Mouse (Mus musculus): ENCODE data around the gene Bhlhe41. TPM values are rescaled to one million over a fixed set of nuclear protein-coding genes. Genes with fewer than 3 reads are reported as not detected.
A peak's percentile ranks its signal among the peaks of the same experiment; 100 is the strongest.

The Bhlhe41 gene
- total RNA-seq (2014; rRNA removed; ENCODE audit: low replicate concordance) = 0.95 and 1.6 TPM in 2 replicates
- polyA plus RNA-seq (2015; fragmentation: Nextera tagmentation; extraction: Ambion mirVana) = 8.7 and 9.3 TPM in 2 replicates

DNA sequence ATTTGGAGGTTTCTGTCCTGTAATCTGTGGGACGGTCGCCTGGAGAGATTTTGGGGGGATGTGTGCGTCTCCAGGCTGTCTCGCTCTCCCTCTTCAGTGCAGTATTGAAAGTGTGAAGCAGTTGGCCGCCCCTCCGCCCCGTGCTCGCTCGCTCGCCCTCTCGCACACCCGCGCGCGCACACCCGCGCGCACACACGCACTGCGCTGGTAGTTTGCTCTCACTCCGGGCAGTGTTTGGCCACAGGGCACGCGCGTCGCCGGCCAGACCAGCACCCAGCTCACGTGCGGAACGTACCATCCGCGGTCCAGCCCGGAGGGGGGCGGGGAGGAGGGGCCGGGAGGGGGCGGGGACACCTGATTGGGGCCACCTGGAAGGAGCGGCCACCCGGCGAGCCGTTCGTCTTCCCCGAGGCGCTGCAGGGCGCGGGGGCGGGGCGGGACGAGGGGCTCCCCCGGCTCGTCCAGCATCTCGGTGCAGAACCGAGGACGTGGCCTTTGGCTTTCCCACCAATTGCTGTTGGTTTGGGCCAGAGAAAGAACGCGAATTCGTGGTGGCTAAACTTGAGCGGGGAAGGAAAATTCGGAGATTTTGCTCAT is at the start of gene Bhlhe41:
Gene Bhlhe41, minus strand, starts transcription at position 270 of the 597 bp plus-strand sequence.
- no peak for TF ChIP-seq EP300 (IDR thresholded peaks at IDR 0.05; ENCODE audit: low read depth)
- no peak for TF ChIP-seq CTCF (IDR thresholded peaks at IDR 0.05; ENCODE audit: low read depth)
- Histone ChIP-seq H3K27me3 (ENCODE audit: control insufficient read depth, insufficient read depth, low read length) (no peaks in the 10 kb centered on the region), H3K9me3 (replicated peaks; ENCODE audit: control insufficient read depth, low read length) (no peaks in the 10 kb centered on the region), H3K27ac (ENCODE audit: low read depth) (peak within 1 kb of the TSS; percentile 93), H3K4me1 (ENCODE audit: control insufficient read depth, insufficient read depth) (peaks cover 10% of the 10 kb centered on the region; the same call in 1 of the 2 replicates), H3K4me2 (ENCODE audit: low read depth, low read length) (peak within 1 kb of the TSS; percentile 96), H3K9ac (replicated peaks; ENCODE audit: low read depth, low read length) (peak within 1 kb of the TSS; percentile 65), H3K4me3 (ENCODE audit: low read depth, low read length) (peak within 1 kb of the TSS; percentile 68), H3K36me3 (replicated peaks; ENCODE audit: control insufficient read depth, insufficient read depth, low read length) (no peaks in the 10 kb centered on the region)
- DNase-seq (ENCODE audit: low spot score) (peak; percentile 66), ATAC-seq (ENCODE audit: insufficient read depth, low read depth) (peak; percentile 66)
- 1% methylated on average over 53 of the region's 57 CpGs for WGBS

DNA sequence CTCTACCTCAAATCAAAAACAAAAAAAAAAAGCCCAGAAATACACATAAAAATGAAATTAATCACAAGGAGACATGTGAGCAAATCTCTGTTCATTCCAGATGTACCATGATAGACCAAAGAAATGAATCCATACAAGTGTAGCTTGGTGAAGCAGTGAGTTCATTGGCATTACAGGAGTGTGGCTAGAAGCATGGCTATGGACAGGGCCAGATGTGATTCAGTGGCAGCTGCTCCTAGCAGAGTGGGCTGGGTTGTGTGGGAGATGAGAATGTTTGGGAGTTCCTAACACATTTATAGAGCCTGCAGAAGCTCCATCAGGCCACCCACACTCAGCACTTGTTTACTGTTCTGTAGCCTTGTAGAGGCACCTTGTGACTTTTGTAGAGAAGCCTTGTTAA is 46.9 kb upstream of the Bhlhe41 start:
- no peak for ATAC-seq (ENCODE audit: insufficient read depth, low read depth)
- no peak for DNase-seq (ENCODE audit: low spot score)
- Histone ChIP-seq H3K4me3 (ENCODE audit: low read depth, low read length) (no peak overlapping the region), H3K27me3 (ENCODE audit: control insufficient read depth, insufficient read depth, low read length) (no peaks in the 10 kb centered on the region), H3K9me3 (replicated peaks; ENCODE audit: control insufficient read depth, low read length) (no peaks in the 10 kb centered on the region), H3K36me3 (replicated peaks; ENCODE audit: control insufficient read depth, insufficient read depth, low read length) (no peaks in the 10 kb centered on the region), H3K9ac (replicated peaks; ENCODE audit: low read depth, low read length) (no peak overlapping the region), H3K4me2 (ENCODE audit: low read depth, low read length) (no peak overlapping the region), H3K4me1 (ENCODE audit: control insufficient read depth, insufficient read depth) (no peaks in the 10 kb centered on the region), H3K27ac (ENCODE audit: low read depth) (no peak overlapping the region)
- no peak for TF ChIP-seq CTCF (IDR thresholded peaks at IDR 0.05; ENCODE audit: low read depth)
- no peak for TF ChIP-seq EP300 (IDR thresholded peaks at IDR 0.05; ENCODE audit: low read depth)

DNA sequence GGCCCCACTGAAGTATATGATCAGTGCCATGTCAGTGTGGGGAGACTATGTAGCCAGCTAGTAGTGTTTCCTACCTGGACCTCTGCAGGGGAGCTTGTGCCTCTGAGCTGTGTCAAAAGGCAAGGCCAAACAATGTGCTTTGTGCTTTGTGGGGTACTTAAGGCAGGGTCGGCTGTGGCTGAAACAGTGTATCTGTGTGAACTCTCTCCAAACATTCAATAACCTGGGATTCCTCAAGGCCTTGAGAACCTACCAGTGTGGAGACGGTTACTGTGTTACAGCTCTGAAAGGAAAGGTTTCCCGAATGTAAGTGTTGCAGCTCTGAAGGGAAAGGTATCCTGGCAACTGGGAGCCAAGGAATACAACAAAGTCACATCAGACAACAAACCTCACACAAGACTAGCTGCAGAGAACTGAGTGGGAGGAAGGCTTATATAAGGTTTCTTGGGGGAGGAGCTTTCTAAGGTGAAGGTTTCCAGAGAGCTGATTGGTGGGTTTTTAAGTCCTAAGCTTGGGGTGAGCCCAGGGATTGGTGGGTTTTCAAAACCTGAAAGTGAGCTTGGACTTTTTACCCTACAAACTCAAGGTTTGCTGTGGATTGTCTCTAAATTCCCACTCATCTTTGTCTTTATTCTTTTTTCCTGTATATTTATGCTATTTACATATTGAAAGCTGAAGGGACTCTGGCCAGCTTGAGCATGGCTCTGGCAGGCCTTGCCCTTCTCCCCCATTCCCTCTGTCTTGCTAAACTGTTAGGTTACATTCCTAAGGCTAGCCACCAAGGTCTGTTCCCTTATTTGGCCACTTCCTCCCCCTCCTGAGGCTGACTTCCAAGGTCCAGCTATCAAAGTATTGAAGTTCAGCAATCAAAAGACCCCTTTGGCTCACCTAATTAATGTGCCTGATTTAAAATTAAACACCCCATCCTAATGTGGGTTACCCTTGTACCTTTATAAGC is 45.4 kb upstream of the Bhlhe41 start:
- DNase-seq (ENCODE audit: low spot score) (no peak), ATAC-seq (ENCODE audit: insufficient read depth, low read depth) (no peak)
- no peaks in the 10 kb centered on the region for H3K36me3 ChIP-seq (replicated peaks; ENCODE audit: control insufficient read depth, insufficient read depth, low read length)
- no peaks in the 10 kb centered on the region for H3K4me1 ChIP-seq (ENCODE audit: control insufficient read depth, insufficient read depth)
- no peak overlapping the region for H3K9ac ChIP-seq (replicated peaks; ENCODE audit: low read depth, low read length)
- 84% methylated on average over 3 of the region's 3 CpGs for WGBS
- no peaks in the 10 kb centered on the region for H3K27me3 ChIP-seq (ENCODE audit: control insufficient read depth, insufficient read depth, low read length)
- no peaks in the 10 kb centered on the region for H3K9me3 ChIP-seq (replicated peaks; ENCODE audit: control insufficient read depth, low read length)
- H3K4me3 ChIP-seq (ENCODE audit: low read depth, low read length) = no peak overlapping the region
- TF ChIP-seq EP300 (IDR thresholded peaks at IDR 0.05; ENCODE audit: low read depth) (no peak), CTCF (IDR thresholded peaks at IDR 0.05; ENCODE audit: low read depth) (no peak)
- no peak overlapping the region for H3K4me2 ChIP-seq (ENCODE audit: low read depth, low read length)
- H3K27ac ChIP-seq (ENCODE audit: low read depth) = no peak overlapping the region

DNA sequence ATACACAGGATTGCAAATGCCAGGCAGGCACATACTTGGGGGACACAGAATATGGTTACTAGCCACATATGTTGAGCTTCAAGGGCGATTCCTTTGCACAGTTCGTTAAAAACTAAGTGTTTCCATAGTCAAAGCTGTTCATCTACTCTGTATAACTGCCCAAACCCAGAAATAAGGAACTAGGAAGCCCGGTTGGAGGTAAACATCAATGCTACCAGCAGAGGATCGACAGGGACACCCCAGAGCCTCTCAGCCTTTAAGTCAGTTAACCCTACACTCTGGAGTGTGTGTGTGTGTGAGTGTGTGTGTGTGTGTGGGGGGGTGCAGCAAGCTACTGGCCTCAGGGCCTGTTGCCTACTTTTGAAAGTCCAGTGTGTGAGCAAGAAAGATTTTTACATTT is 44.6 kb upstream of the Bhlhe41 start:
- Histone ChIP-seq H3K4me1 (ENCODE audit: control insufficient read depth, insufficient read depth) (no peaks in the 10 kb centered on the region), H3K36me3 (replicated peaks; ENCODE audit: control insufficient read depth, insufficient read depth, low read length) (no peaks in the 10 kb centered on the region), H3K27me3 (ENCODE audit: control insufficient read depth, insufficient read depth, low read length) (no peaks in the 10 kb centered on the region), H3K4me2 (ENCODE audit: low read depth, low read length) (no peak overlapping the region), H3K9ac (replicated peaks; ENCODE audit: low read depth, low read length) (no peak overlapping the region), H3K4me3 (ENCODE audit: low read depth, low read length) (no peak overlapping the region), H3K9me3 (replicated peaks; ENCODE audit: control insufficient read depth, low read length) (no peaks in the 10 kb centered on the region), H3K27ac (ENCODE audit: low read depth) (no peak overlapping the region)
- no peak for ATAC-seq (ENCODE audit: insufficient read depth, low read depth)
- no peak for DNase-seq (ENCODE audit: low spot score)
- no peak for TF ChIP-seq CTCF (IDR thresholded peaks at IDR 0.05; ENCODE audit: low read depth)
- TF ChIP-seq EP300 (IDR thresholded peaks at IDR 0.05; ENCODE audit: low read depth) = no peak
- 71% methylated on average over 4 of the region's 4 CpGs for WGBS

DNA sequence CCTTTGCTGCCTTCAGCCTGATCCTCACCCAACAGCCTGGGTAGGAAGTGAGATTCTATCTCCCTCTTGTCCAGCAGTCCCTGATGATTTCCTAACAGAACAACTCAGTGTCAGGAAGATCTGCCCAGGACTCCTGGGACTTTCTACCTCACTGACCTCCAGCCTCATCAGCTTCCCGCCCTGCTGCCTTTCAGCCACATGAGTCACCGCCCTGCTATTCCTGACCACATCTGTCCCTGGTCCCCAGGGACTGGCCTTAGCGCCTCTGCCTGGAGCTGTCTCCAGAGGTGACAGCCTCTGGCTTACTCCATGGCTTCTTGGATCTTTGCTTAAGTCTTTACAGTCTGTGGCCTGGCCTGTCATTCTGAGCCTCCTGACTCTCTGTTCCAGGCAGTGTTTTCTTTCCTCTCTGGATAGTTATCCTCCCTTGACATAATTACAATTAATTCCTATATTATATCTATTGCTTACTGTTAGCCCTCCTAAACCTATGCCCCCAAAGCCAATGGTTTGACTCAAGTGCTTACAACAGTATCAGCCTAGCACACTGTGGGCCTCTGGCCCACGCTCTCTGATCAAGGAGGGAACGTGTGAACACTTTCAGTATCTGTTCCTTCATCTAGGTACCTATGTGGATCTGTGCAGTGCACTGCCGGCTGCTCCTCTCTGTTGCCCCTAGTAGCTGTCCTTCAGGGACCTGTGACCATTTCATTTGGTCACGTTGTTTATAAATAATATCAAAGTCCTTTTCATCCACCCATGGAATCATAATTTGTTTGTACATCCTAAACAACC is 40.9 kb upstream of the Bhlhe41 start:
- DNase-seq (ENCODE audit: low spot score) (no peak), ATAC-seq (ENCODE audit: insufficient read depth, low read depth) (0 out of 2 replicates have a peak, but pooled peaks have one; percentile 36)
- H3K27me3 ChIP-seq (ENCODE audit: control insufficient read depth, insufficient read depth, low read length) = no peaks in the 10 kb centered on the region
- no peaks in the 10 kb centered on the region for H3K9me3 ChIP-seq (replicated peaks; ENCODE audit: control insufficient read depth, low read length)
- H3K4me2 ChIP-seq (ENCODE audit: low read depth, low read length) = no peak overlapping the region
- no peak overlapping the region for H3K4me3 ChIP-seq (ENCODE audit: low read depth, low read length)
- H3K9ac ChIP-seq (replicated peaks; ENCODE audit: low read depth, low read length) = no peak overlapping the region
- 46% methylated on average over 7 of the region's 7 CpGs for WGBS
- no peaks in the 10 kb centered on the region for H3K4me1 ChIP-seq (ENCODE audit: control insufficient read depth, insufficient read depth)
- TF ChIP-seq EP300 (IDR thresholded peaks at IDR 0.05; ENCODE audit: low read depth) = no peak
- no peak for TF ChIP-seq CTCF (IDR thresholded peaks at IDR 0.05; ENCODE audit: low read depth)
- no peaks in the 10 kb centered on the region for H3K36me3 ChIP-seq (replicated peaks; ENCODE audit: control insufficient read depth, insufficient read depth, low read length)
- H3K27ac ChIP-seq (ENCODE audit: low read depth) = no peak overlapping the region
